Mouse (Mus musculus) liver, adult 2 months (tissue): Measurements from ENCODE around the gene Aff3. TPM values are rescaled to one million over a fixed set of nuclear protein-coding genes. Genes with fewer than 3 reads are reported as not detected.

Experiments
- DNase-seq: peaks from one replicate; pipeline ENCODE4 v3.0.0-alpha.2; 2011; ENCODE audit warnings: low read depth, low spot score; ENCODE audit errors: extremely low read depth
- H3K27ac ChIP-seq: fragments of 200-500 bp; replicated peaks from 2 replicates; pipeline ENCODE4 v1.5.1; 2012; ENCODE audit warnings: low read depth, mild to moderate bottlenecking, control low read depth, inconsistent platforms, low read length; ENCODE audit not compliant: insufficient read depth
- H3K27me3 ChIP-seq: fragments of 200-500 bp; 2 replicates; pipeline ENCODE4 v1.6.1; 2012; ENCODE audit warnings: mild to moderate bottlenecking, moderate library complexity, low read length, inconsistent platforms; ENCODE audit not compliant: control insufficient read depth, insufficient read depth
- H3K36me3 ChIP-seq: fragments of 200-500 bp; 2 replicates; pipeline ENCODE4 v1.6.1; 2012; ENCODE audit warnings: low read length, inconsistent platforms; ENCODE audit not compliant: control insufficient read depth, insufficient read depth
- H3K4me1 ChIP-seq: fragments of 200-500 bp; 2 replicates; pipeline ENCODE4 v1.6.1; 2011; ENCODE audit warnings: low read length; ENCODE audit not compliant: control insufficient read depth, insufficient read depth
- H3K4me3 ChIP-seq: fragments of 200-500 bp; 2 replicates; pipeline ENCODE4 v1.5.1; 2011; ENCODE audit warnings: low read depth, mild to moderate bottlenecking, control low read depth, low read length, moderate library complexity; ENCODE audit not compliant: insufficient read depth
- H3K79me2 ChIP-seq: fragments of 200-500 bp; 2 replicates; pipeline ENCODE4 v1.6.1; 2012; ENCODE audit warnings: inconsistent platforms, mild to moderate bottlenecking, low read length, moderate library complexity; ENCODE audit not compliant: control insufficient read depth, insufficient read depth
- H3K9ac ChIP-seq: fragments of 200-500 bp; 2 replicates; pipeline ENCODE4 v1.6.1; 2012; ENCODE audit warnings: low read depth, mild to moderate bottlenecking, control low read depth, inconsistent platforms, low read length
- CTCF ChIP-seq: fragments of 200-500 bp; IDR thresholded peaks from 2 replicates; pipeline ENCODE4 v1.5.1; 2011; ENCODE audit warnings: low read depth, low read length, control low read depth
- POLR2A ChIP-seq: fragments of 200-500 bp; IDR thresholded peaks from 2 replicates; pipeline ENCODE4 v1.6.1; 2011; ENCODE audit warnings: low read length, control low read depth; ENCODE audit not compliant: insufficient read depth; ENCODE audit errors: extremely low read depth
- WGBS: fragments of 180-500 bp; shearing (Covaris S2); methylation state at CpG from one replicate; pipeline ENCODE4 v1.1.7; 2018; 5-methylcytosine and 5-hydroxymethylcytosine counted together
- polyA plus RNA-seq: library from polyadenylated mRNA; depleted of rRNA; stranded (reverse); fragments of >200 nt; gene quantifications from 2 replicates; pipeline ENCODE4 v1.2.3, GENCODE M21; 2012
- total RNA-seq: library from RNA; depleted of rRNA; stranded (reverse); fragments of >200 nt; gene quantifications from 2 replicates; pipeline ENCODE4 v1.2.3, GENCODE M21; 2014

Gene Aff3
- total and polyA plus RNA-seq, 2 experiments: 0.18 to 0.28 TPM

DNA sequence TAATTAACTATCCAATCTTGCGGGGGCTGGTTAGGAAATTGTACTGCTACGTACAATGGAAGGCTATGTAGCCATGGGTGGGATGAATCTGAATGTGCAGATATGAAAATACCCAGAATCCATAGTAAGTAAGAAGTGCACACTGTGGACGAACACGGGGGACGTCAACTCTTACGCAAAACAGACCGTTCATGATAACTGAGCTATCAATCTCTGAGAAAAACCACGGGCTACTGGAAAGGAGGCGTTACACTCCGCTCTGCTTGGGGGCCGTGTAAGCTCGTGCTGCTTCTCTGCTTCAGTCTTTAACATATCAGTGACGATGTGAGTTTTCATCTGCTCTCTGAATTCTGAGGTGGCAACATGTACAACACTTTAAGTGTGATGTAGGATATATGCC is 114.2 kb downstream of the Aff3 start:
- Histone ChIP-seq H3K79me2 (no peaks in the 10 kb centered on the region), H3K36me3 (no peaks in the 10 kb centered on the region), H3K9ac (no peak overlapping the region), H3K4me3 (no peak overlapping the region), H3K27ac (no peak overlapping the region), H3K27me3 (no peaks in the 10 kb centered on the region), H3K4me1 (no peaks in the 10 kb centered on the region)
- no peak for DNase-seq
- 92% methylated on average over 13 of the region's 13 CpGs for WGBS
- TF ChIP-seq POLR2A: no peak
- no peak for TF ChIP-seq CTCF

DNA sequence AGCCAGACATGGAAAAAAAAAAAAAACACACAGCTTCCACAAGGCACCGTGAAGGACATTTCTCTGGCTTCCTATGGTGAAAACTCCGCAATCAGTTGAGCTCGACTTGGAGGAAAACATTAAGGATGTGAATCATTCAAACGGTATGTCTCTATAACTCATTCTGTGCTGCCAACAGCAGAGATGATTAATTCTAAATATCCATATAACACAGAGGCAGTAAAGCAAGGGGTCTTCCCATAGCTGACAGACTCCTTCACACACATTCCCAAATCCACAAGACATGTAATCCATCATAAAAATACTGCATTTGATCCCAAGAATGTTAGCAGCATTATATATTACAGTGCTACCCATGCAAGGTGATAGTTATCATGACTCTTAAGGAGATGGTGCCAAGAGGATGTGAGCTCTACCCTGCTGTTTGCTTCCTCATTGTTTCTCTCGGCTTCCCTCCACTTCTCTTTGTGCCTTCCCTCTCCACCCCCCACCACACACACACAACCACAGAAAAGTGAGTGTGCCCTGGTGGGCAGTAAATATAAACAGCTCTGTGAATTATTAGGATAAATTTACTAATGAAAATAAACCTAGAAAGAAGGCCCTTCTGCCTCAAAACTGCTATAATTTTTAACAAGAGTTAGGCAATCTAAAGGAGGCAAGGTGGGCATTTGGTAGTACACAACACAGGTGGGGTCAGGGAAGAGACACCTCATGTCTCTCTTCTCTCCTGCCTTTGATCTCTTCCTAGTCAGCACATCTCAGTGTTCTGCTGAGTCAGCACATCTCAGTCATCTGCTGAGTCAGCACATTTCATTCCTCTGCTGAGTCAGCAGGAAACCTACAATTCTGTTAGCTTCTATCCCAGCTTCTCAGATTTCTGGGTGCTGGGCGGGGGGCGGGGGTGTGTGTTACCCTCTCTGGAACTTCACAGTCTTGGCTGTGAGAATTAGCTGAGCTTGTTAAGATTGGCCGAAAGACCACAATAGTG is 115.8 kb downstream of the Aff3 start:
- 84% methylated on average over 8 of the region's 8 CpGs for WGBS
- no peaks in the 10 kb centered on the region for H3K27me3 ChIP-seq
- TF ChIP-seq CTCF (no peak), POLR2A (no peak)
- no peak overlapping the region for H3K27ac ChIP-seq
- H3K9ac ChIP-seq: no peak overlapping the region
- H3K36me3 ChIP-seq: no peaks in the 10 kb centered on the region
- no peak for DNase-seq
- H3K4me3 ChIP-seq: no peak overlapping the region
- H3K79me2 ChIP-seq: no peaks in the 10 kb centered on the region
- H3K4me1 ChIP-seq: no peaks in the 10 kb centered on the region

DNA sequence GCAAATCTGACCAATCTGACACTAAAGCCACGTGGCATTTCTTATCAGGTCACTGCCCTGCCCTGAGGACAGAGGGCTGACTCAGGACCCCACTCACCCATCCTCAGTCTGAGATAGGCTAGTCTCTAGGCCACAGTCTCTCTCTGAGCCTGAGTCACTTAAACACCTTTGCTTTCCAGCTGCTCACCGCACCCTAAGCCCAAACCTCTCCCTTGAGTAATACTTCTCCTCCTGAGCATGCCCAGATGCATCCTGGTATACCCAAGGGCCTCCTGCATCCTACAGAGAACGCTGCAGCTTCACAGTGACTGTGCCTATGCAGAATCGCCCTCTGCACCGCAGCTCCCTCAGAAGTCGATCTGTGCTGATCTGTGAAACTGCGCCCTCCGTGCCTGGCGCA is 117.1 kb downstream of the Aff3 start:
- 87% methylated on average over 9 of the region's 9 CpGs for WGBS
- no peak for DNase-seq
- no peaks in the 10 kb centered on the region for H3K36me3 ChIP-seq
- H3K79me2 ChIP-seq: no peaks in the 10 kb centered on the region
- no peaks in the 10 kb centered on the region for H3K4me1 ChIP-seq
- no peaks in the 10 kb centered on the region for H3K27me3 ChIP-seq
- no peak overlapping the region for H3K9ac ChIP-seq
- TF ChIP-seq POLR2A (no peak), CTCF (no peak)
- H3K27ac ChIP-seq: no peak overlapping the region
- H3K4me3 ChIP-seq: no peak overlapping the region

DNA sequence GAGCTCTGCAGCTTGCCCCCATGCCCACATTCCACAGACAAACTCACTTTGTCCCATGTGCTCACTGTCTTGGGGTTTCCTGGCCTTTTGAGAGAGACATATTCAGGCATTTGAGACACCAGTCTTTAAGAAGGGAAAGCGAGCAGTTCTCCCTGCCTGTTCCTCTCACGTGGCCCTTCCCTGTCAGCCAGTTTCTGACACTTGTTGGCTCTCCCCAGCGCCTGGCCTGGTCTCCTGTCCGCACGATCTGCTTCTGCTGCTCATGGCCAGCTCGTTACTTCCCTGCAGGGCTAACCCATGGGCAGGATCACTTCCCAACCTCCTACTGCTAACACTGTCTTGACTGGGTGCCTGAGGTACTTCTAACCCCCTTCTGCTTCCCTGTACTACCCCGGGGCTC is 118.1 kb downstream of the Aff3 start:
- no peaks in the 10 kb centered on the region for H3K27me3 ChIP-seq
- H3K4me3 ChIP-seq: no peak overlapping the region
- H3K36me3 ChIP-seq: no peaks in the 10 kb centered on the region
- H3K4me1 ChIP-seq: no peaks in the 10 kb centered on the region
- no peak for DNase-seq
- H3K79me2 ChIP-seq: no peaks in the 10 kb centered on the region
- no peak overlapping the region for H3K27ac ChIP-seq
- H3K9ac ChIP-seq: no peak overlapping the region
- WGBS: 77% methylated on average over 7 of the region's 7 CpGs
- no peak for TF ChIP-seq CTCF
- no peak for TF ChIP-seq POLR2A

DNA sequence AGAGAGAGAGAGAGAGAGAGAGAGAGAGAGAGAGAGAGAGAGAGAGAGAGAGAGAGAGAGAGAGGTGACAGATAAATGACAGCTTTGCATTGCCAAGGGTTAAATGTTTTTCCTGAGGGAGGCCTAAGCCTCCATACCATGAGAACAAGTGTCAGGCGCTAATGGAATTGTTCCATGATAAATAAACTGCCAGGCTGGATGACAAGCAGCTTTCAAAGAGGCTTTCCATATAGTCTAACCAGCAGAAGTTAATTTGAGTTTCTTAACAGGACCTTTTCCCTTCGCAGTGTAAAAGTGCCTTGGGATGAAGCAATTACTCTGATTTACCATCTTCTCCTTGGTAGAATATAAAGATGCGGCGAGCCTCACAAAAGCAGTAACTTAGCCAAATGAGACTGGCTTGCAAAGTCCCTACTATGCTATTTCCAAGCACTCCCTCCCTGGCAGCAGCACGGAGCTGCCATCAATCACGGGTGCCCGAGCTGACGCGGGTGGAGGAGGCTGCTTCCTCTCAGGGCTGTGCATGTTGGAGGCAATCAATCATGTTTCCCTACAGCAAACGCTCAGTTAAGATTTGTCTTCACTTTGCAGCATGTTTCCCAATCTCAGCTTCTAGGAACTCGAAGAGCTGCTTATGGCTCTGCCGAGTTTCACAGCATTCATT is 119.3 kb downstream of the Aff3 start:
- no peak for DNase-seq
- Histone ChIP-seq H3K79me2 (no peaks in the 10 kb centered on the region), H3K4me3 (no peak overlapping the region), H3K9ac (no peak overlapping the region), H3K27me3 (no peaks in the 10 kb centered on the region), H3K4me1 (no peaks in the 10 kb centered on the region), H3K27ac (no peak overlapping the region), H3K36me3 (no peaks in the 10 kb centered on the region)
- TF ChIP-seq CTCF (no peak), POLR2A (no peak)
- 42% methylated on average over 12 of the region's 12 CpGs for WGBS

DNA sequence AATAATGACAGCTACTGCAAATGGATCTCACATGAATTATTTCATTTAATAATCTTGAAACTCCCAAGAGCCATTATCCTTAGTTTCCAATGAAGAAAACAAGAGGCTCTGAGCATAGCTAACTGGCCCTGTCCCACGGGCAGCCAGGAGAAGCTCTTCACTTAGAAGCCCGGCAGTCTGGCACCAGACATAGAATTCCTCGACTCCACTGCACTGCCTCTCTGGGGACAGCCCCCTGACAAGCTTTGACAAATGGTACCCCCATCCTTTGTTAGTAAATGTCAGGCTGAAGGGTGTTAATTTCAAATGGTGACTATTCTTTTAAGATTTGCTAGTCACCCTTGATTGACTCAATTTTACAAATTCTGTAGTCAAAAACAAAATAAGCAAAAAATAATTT is 120.3 kb downstream of the Aff3 start:
- no peaks in the 10 kb centered on the region for H3K79me2 ChIP-seq
- no peaks in the 10 kb centered on the region for H3K27me3 ChIP-seq
- TF ChIP-seq POLR2A: no peak
- no peaks in the 10 kb centered on the region for H3K4me1 ChIP-seq
- H3K27ac ChIP-seq: no peak overlapping the region
- H3K9ac ChIP-seq: no peak overlapping the region
- H3K36me3 ChIP-seq: no peaks in the 10 kb centered on the region
- DNase-seq: no peak
- H3K4me3 ChIP-seq: no peak overlapping the region
- whole genome bisulfite sequencing: 70% methylated on average over 3 of the region's 3 CpGs
